Mouse (Mus musculus) bone marrow, adult 2 months (tissue): Measurements from ENCODE around the gene Sh3bp5.

Experiments used
- CTCF ChIP-seq: fragments of 200-500 bp; IDR thresholded peaks from 2 replicates; pipeline ENCODE4 v1.5.1; 2011; ENCODE audit warnings: low read length, control low read depth; ENCODE audit not compliant: control insufficient read depth, insufficient read depth
- POLR2A ChIP-seq: fragments of 200-500 bp; IDR thresholded peaks from 2 replicates; pipeline ENCODE4 v1.6.1; 2011; ENCODE audit warnings: low read depth, mild to moderate bottlenecking, control low read depth, low read length, borderline replicate concordance; ENCODE audit not compliant: control insufficient read depth

GRCm38 (mm10) chr14:31327196-31327595 is 108.7 kb downstream of the Sh3bp5 start:
- TF ChIP-seq CTCF (no peak), POLR2A (no peak)
